Mouse (Mus musculus) E14TG2a.4 (cell line): Measurements from ENCODE around the gene Mgst3.

Experiments used
- CTCF ChIP-seq: conservative IDR thresholded peaks from 2 replicates; pipeline ENCODE4 v1.5.1; 2014; ENCODE audit warnings: low read length
- NANOG ChIP-seq: IDR thresholded peaks from 2 replicates; pipeline ENCODE4 v1.6.1; 2014; ENCODE audit warnings: borderline replicate concordance, low read length, mixed read lengths
- POU5F1 ChIP-seq: IDR thresholded peaks from 2 replicates; pipeline ENCODE4 v1.6.1; 2014; ENCODE audit warnings: low read length, borderline replicate concordance

- no peak for TF ChIP-seq CTCF
- TF ChIP-seq POU5F1 = no peak
- TF ChIP-seq NANOG = no peak
Measured at GRCm38 (mm10) chr1:167381050-167382015, 12.3 kb downstream of the Mgst3 start.
